Mouse (Mus musculus) spleen, adult 2 months (tissue): Measurements from ENCODE around the gene Mrps24. TPM values are rescaled to one million over a fixed set of nuclear protein-coding genes. Genes with fewer than 3 reads are reported as not detected.
A peak's percentile ranks its signal among the peaks of the same experiment; 100 is the strongest.

Experiments
- DNase-seq, 2 experiments: peaks; one replicate each; pipeline versions ENCODE4 v3.0.0 to v3.0.0-alpha.2; 2012 to 2021; ENCODE audit warnings: low spot score in 2 of 2, low read depth in 1 of 2
- H3K27ac ChIP-seq: fragments of 200-500 bp; 2 replicates; pipeline ENCODE4 v1.5.1; 2012; ENCODE audit warnings: low read length, inconsistent platforms; ENCODE audit not compliant: insufficient read depth
- H3K27me3 ChIP-seq: fragments of 200-500 bp; 2 replicates; pipeline ENCODE4 v1.6.1; 2012; ENCODE audit warnings: mild to moderate bottlenecking, moderate library complexity, low read length, inconsistent platforms; ENCODE audit not compliant: control insufficient read depth, insufficient read depth
- H3K36me3 ChIP-seq: fragments of 200-500 bp; 2 replicates; pipeline ENCODE4 v1.6.1; 2012; ENCODE audit warnings: mild to moderate bottlenecking, low read length, inconsistent platforms; ENCODE audit not compliant: control insufficient read depth, insufficient read depth
- H3K4me1 ChIP-seq: fragments of 200-500 bp; 2 replicates; pipeline ENCODE4 v1.6.1; 2011; ENCODE audit warnings: inconsistent platforms; ENCODE audit not compliant: control insufficient read depth, insufficient read depth, insufficient read length
- H3K4me3 ChIP-seq: fragments of 200-500 bp; 2 replicates; pipeline ENCODE4 v1.5.1; 2011; ENCODE audit warnings: mild to moderate bottlenecking, inconsistent platforms; ENCODE audit not compliant: insufficient read depth, insufficient read length; ENCODE audit errors: extremely low read depth
- CTCF ChIP-seq: fragments of 200-500 bp; IDR thresholded peaks from 2 replicates; pipeline ENCODE4 v1.5.1; 2011; ENCODE audit warnings: mild to moderate bottlenecking, inconsistent platforms; ENCODE audit not compliant: insufficient read depth, insufficient read length, insufficient replicate concordance; ENCODE audit errors: extremely low read depth
- POLR2A ChIP-seq: fragments of 200-500 bp; IDR thresholded peaks from 2 replicates; pipeline ENCODE4 v1.6.1; 2011; ENCODE audit warnings: low read depth, low read length, inconsistent platforms
- WGBS: fragments of 180-500 bp; shearing (Covaris S2); methylation state at CpG from one replicate; pipeline ENCODE4 v1.1.7; 2018; 5-methylcytosine and 5-hydroxymethylcytosine counted together
- polyA plus RNA-seq: library from polyadenylated mRNA; depleted of rRNA; stranded (reverse); fragments of >200 nt; gene quantifications from 2 replicates; pipeline ENCODE4 v1.2.3, GENCODE M21; 2012

Gene Mrps24
- polyA plus RNA-seq, 1 experiment, result 176 TPM

DNA sequence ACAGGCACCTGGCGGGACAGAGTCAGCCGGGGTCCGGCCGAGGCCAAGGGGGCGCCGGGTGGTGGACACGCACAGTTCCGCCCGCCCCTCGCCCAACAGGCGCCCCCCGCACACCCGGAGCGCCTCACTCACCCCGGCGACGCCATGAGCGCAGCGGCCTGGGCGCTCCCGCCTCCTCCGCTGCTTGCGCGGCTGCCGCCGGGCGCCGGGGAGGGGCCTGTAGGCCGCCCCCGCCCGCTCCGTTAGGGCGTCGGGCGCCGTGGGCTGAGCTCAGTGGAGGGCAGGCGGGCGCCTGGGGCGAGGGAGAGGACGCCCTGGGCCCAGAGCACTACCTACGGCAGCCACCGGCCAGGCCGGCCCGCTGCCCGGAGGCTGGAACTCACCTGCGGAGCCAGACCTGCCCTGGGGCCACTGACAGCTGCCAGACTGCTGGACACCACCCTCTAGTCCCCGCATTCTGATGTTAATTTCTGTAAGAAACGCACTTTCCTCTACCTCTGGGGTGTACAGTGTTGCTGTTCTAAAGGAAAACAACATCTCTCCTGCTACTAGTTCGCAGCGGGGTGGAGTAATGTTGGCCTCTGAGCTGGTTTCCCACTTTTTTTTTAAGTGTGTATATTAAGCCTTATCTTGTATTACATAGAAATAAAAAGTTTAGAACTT is 25.6 kb upstream of the Mrps24 start:
- H3K4me1 ChIP-seq, result no peaks in the 10 kb centered on the region
- WGBS, result under 1% methylated on average over 44 of the region's 50 CpGs
- DNase-seq, result peak; percentile 45 to 74
- H3K4me3 ChIP-seq, result peak overlapping the region; percentile 80
- no peaks in the 10 kb centered on the region for H3K27me3 ChIP-seq
- no peak for TF ChIP-seq CTCF
- no peak; the same call in none of the 2 replicates for TF ChIP-seq POLR2A
- H3K36me3 ChIP-seq, result no peaks in the 10 kb centered on the region
- peak overlapping the region; percentile 84 for H3K27ac ChIP-seq

DNA sequence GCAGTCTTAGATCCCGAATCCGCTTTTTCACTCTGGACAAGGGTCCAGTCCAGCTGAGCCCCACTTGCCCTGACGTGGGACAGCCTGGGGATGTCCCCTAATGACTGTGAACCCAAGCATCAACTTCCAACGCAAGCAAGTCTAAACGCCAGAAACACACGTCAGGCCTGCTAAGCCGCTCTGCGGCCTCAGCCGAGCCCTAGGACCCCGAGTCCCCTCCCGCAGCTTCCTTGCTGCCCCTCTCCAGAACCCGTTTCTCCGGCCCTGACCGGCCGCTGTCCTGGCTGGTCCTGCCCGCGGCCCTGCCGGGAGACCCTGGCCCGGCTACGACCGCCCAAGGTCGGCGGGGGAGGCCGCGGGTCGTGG is 25.1 kb upstream of the Mrps24 start:
- no peak for TF ChIP-seq CTCF
- TF ChIP-seq POLR2A, result no peak
- WGBS, result 4% methylated on average over 26 of the region's 26 CpGs
- H3K27ac ChIP-seq, result peak overlapping the region; percentile 38; the same call in 1 of the 2 replicates
- no peaks in the 10 kb centered on the region for H3K27me3 ChIP-seq
- no peaks in the 10 kb centered on the region for H3K36me3 ChIP-seq
- no peak for DNase-seq
- H3K4me1 ChIP-seq, result no peaks in the 10 kb centered on the region
- peak overlapping the region; percentile 80 for H3K4me3 ChIP-seq

DNA sequence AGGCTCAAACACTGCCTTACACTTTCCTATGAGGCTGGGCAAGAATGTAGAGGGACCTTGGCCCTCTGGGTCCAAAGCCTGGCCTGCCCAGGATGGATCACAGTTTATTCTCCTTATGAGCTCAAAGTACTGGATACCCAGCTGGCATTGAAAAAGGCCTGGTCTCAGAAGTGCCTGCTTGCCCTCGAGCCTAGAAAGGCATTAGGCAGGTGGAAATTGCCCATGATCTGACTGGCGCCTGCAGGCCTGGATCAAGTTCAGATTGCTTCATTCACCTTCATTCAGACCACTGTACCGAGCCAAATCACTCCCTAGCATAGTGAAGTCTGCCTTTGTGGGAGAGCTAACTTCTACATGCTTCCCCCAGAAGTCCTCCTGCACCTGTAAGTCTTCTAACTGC is 24.4 kb upstream of the Mrps24 start:
- 60% methylated on average over 3 of the region's 3 CpGs for WGBS
- no peaks in the 10 kb centered on the region for H3K4me1 ChIP-seq
- no peaks in the 10 kb centered on the region for H3K36me3 ChIP-seq
- H3K27me3 ChIP-seq, result no peaks in the 10 kb centered on the region
- no peak overlapping the region for H3K27ac ChIP-seq
- no peak for DNase-seq
- H3K4me3 ChIP-seq, result no peak overlapping the region
- no peak for TF ChIP-seq CTCF
- TF ChIP-seq POLR2A, result no peak

- H3K4me1 ChIP-seq, result no peaks in the 10 kb centered on the region
- H3K4me3 ChIP-seq, result no peak overlapping the region
- DNase-seq, result no peak
- H3K27ac ChIP-seq, result no peak overlapping the region
- 80% methylated on average over 5 of the region's 5 CpGs for WGBS
- no peaks in the 10 kb centered on the region for H3K36me3 ChIP-seq
- no peak for TF ChIP-seq POLR2A
- no peak for TF ChIP-seq CTCF
- no peaks in the 10 kb centered on the region for H3K27me3 ChIP-seq
Measured at GRCm38 (mm10) chr11:5738888-5739632, 23.6 kb upstream of the Mrps24 start.

DNA sequence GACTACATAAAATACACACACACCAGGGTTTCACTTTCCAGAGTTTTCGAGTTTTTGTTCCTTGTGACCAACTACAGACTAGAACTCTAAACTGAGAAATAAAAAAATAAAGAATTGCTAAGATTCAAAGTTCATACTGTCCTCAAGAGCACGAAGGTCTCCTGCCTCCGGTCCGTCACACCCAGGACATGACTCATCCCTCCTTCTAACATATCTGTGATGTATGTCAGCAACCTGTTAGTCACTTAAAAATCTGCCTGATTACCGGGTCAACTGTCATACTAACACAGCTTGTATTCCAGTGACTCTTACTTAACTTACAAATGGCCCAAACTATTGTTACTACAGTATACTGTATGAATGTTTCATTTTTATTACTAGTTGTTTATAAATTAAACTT is 21.7 kb upstream of the Mrps24 start:
- DNase-seq, result no peak
- H3K4me1 ChIP-seq, result no peaks in the 10 kb centered on the region
- H3K27ac ChIP-seq, result no peak overlapping the region
- no peak overlapping the region for H3K4me3 ChIP-seq
- no peak for TF ChIP-seq POLR2A
- no peaks in the 10 kb centered on the region for H3K27me3 ChIP-seq
- H3K36me3 ChIP-seq, result no peaks in the 10 kb centered on the region
- WGBS, result 76% methylated on average over 5 of the region's 5 CpGs

DNA sequence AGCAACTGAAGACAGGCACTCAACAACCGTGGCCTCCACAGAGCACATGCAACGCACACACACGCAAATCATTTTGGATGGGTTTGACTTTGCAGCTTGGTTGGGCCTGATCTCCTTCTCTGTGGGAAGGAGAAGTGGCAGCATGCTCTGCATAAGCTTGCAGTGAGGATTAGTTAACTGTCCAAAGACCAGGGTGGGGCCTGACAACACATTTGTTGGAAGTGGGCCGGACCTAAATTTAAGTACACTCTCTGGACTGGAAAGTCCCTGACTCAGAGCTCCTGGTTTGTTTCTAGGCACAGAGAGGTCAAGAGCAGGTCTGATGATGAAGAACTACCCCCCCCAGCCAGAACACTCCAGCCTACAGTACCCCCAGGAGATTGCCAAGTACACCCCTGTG is 18.8 kb upstream of the Mrps24 start:
- TF ChIP-seq CTCF, result no peak
- TF ChIP-seq POLR2A, result no peak
- WGBS, result 89% methylated on average over 4 of the region's 4 CpGs
- Histone ChIP-seq H3K36me3 (no peaks in the 10 kb centered on the region), H3K27me3 (no peaks in the 10 kb centered on the region), H3K4me1 (no peaks in the 10 kb centered on the region), H3K4me3 (no peak overlapping the region), H3K27ac (0 out of 2 replicates have a peak overlapping the region, but pooled peaks have one; percentile 0)
- no peak for DNase-seq

DNA sequence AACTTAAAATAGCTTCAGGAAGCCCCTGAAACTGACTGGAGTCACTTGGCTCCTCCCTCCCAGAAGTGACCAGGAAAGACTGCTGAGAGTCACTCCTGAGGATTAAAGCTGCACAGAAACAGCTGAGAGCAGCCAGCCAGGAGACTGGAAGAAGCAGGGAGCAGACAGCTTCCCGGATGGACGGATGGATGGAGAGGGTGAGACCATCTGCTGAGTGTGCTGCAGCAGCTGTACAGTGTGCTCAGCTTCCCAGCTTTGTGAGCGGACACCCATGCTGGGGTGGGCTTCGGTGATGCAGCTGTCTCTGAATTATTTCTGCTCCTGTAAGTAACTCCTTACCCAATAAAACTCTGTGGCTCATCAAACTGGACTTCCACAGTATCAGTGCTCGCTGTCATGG is 16.9 kb upstream of the Mrps24 start:
- H3K27ac ChIP-seq, result no peak overlapping the region
- no peak for TF ChIP-seq CTCF
- TF ChIP-seq POLR2A, result no peak
- WGBS, result 96% methylated on average over 5 of the region's 5 CpGs
- no peak for DNase-seq
- H3K27me3 ChIP-seq, result no peaks in the 10 kb centered on the region
- H3K4me1 ChIP-seq, result no peaks in the 10 kb centered on the region
- H3K36me3 ChIP-seq, result no peaks in the 10 kb centered on the region
- H3K4me3 ChIP-seq, result no peak overlapping the region
